Mouse (Mus musculus): ENCODE data around the gene Zfp456.
A peak's percentile ranks its signal among the peaks of the same experiment; 100 is the strongest.
"Not testable (repeated sequence)": the region's sequence is repeated elsewhere in the genome, so short reads cannot be mapped to it uniquely, and the experiment has no call there.

Gene Zfp456

GRCm38 (mm10) chr13:67375050-67375911 is at the start of gene Zfp456, which contains the start of gene Gm28041:
TSS of gene Zfp456 (minus strand) at chr13:67375810.
TSS of gene Gm28041 (minus strand) at chr13:67375733.
- peak; percentile 91 for DNase-seq (ENCODE audit: low read depth, low spot score)

GRCm38 (mm10) chr13:67422532-67422931 is 46.9 kb upstream of the Zfp456 start:
- not testable (repeated sequence) for DNase-seq (ENCODE audit: low read depth, low spot score)

- DNase-seq (ENCODE audit: low read depth, low spot score) = peak; percentile 63
Measured at GRCm38 (mm10) chr13:67421207-67421857, 45.7 kb upstream of the Zfp456 start, which contains the start of gene Zfp459. TSS of gene Zfp459 (minus strand) at chr13:67421418.

GRCm38 (mm10) chr13:67420558-67421206 is 45.1 kb upstream of the Zfp456 start:
- DNase-seq (ENCODE audit: low read depth, low spot score) = peak; percentile 2

GRCm38 (mm10) chr13:67416811-67417210 is 41.2 kb upstream of the Zfp456 start:
- peak; percentile 3 for DNase-seq (ENCODE audit: low read depth, low spot score)

GRCm38 (mm10) chr13:67415759-67416158 is 40.1 kb upstream of the Zfp456 start:
- DNase-seq (ENCODE audit: low read depth, low spot score) = no peak

GRCm38 (mm10) chr13:67413634-67414033 is 38.0 kb upstream of the Zfp456 start:
- DNase-seq (ENCODE audit: low read depth, low spot score) = not testable (repeated sequence)

- DNase-seq (ENCODE audit: low read depth, low spot score) = peak; percentile 88
Measured at GRCm38 (mm10) chr13:67399183-67399903, 23.7 kb upstream of the Zfp456 start, which contains the start of gene Zfp429. TSS of gene Zfp429 (minus strand) at chr13:67399819.

GRCm38 (mm10) chr13:67376255-67376654 is 645 bp upstream of the Zfp456 start:
- peak; percentile 7 for DNase-seq (ENCODE audit: low read depth, low spot score)

GRCm38 (mm10) chr13:67360131-67360744 is 15.4 kb downstream of the Zfp456 start, which contains the start of the genes Gm28044 and Zfp953:
TSS of gene Gm28044 (minus strand) at chr13:67360536.
TSS of gene Zfp953 (minus strand) at chr13:67360605.
- peak; percentile 93 for DNase-seq (ENCODE audit: low read depth, low spot score)

GRCm38 (mm10) chr13:67351854-67352253 is 23.8 kb downstream of the Zfp456 start:
- DNase-seq (ENCODE audit: low read depth, low spot score) = no peak

- no peak for DNase-seq (ENCODE audit: low read depth, low spot score)
Measured at GRCm38 (mm10) chr13:67343422-67343821, 32.2 kb downstream of the Zfp456 start.

GRCm38 (mm10) chr13:67332877-67333276 is 42.7 kb downstream of the Zfp456 start:
- peak; percentile 21 for DNase-seq (ENCODE audit: low read depth, low spot score)

GRCm38 (mm10) chr13:67332019-67332724 is 43.4 kb downstream of the Zfp456 start, which contains the start of gene Zfp595:
TSS of gene Zfp595 (minus strand) at chr13:67332570.
- peak; percentile 92 for DNase-seq (ENCODE audit: low read depth, low spot score)

All from CD4-positive, CD25-positive, alpha-beta regulatory T cell, adult 2 months (primary cell).